Mouse (Mus musculus) embryonic facial prominence, embryonic 10.5 days (tissue): Measurements from ENCODE around the gene Wfikkn1. TPM values are rescaled to one million over a fixed set of nuclear protein-coding genes. Genes with fewer than 3 reads are reported as not detected.

Source experiments
- DNase-seq: peaks from one replicate; pipeline ENCODE4 v3.0.0-alpha.2; 2017; ENCODE audit warnings: low spot score
- H3K27ac ChIP-seq: fragments of 300-500 bp; sonication (generic); replicated peaks from 2 replicates; pipeline ENCODE4 v1.5.1; 2016; ENCODE audit warnings: mild to moderate bottlenecking
- H3K27me3 ChIP-seq: fragments of 300-500 bp; sonication (generic); replicated peaks from 2 replicates; pipeline ENCODE4 v1.6.1; 2016; ENCODE audit warnings: low read depth, mild to moderate bottlenecking; ENCODE audit not compliant: poor library complexity, severe bottlenecking
- H3K36me3 ChIP-seq: fragments of 300-500 bp; sonication (generic); replicated peaks from 2 replicates; pipeline ENCODE4 v1.6.1; 2016; ENCODE audit warnings: mild to moderate bottlenecking, moderate library complexity
- H3K4me1 ChIP-seq: fragments of 300-500 bp; sonication (generic); 2 replicates; pipeline ENCODE4 v1.6.1; 2016
- H3K4me3 ChIP-seq: fragments of 300-500 bp; sonication (generic); 2 replicates; pipeline ENCODE4 v1.5.1; 2016; ENCODE audit warnings: mild to moderate bottlenecking, moderate library complexity
- H3K9me3 ChIP-seq: fragments of 300-500 bp; sonication (generic); 2 replicates; pipeline ENCODE4 v1.6.1; 2016; ENCODE audit warnings: mild to moderate bottlenecking
- WGBS: fragments of 180-500 bp; shearing (Covaris S2); methylation state at CpG from one replicate; pipeline ENCODE4 v1.1.7; 2016; 5-methylcytosine and 5-hydroxymethylcytosine counted together
- polyA plus RNA-seq: library from polyadenylated mRNA; unstranded; fragments of >200 nt; fragmentation: Nextera tagmentation; extraction: Ambion mirVana; gene quantifications from 2 replicates; pipeline ENCODE4 v1.2.1, GENCODE M21; 2016

Wfikkn1 gene
- polyA plus RNA-seq, 1 experiment from 2014 or later = 7.8 TPM

DNA sequence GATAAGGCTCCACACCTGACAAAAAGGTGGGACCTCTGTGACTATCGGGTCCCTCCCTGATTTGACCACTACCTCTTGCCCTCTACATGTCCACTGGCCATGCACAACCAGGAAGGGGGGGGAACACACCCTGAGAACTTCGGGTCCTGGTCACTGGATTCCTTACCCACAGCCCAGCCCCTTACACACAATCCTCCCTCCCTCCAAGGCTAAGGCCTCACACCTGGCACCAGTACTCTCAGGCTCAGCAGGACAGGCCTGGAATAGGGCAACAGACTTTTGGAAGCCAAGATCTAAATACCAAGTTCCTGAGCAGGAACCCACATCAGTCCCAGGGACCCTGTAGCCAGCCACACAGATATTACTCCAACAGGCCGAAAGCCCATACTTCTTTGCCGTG lies 41.8 kb downstream of the Wfikkn1 start:
- 85% methylated on average over 4 of the region's 4 CpGs for WGBS
- Histone ChIP-seq H3K27me3 (no peaks in the 10 kb centered on the region), H3K27ac (no peak overlapping the region), H3K9me3 (no peaks in the 10 kb centered on the region), H3K4me3 (no peak overlapping the region), H3K4me1 (peaks cover 57% of the 10 kb centered on the region), H3K36me3 (peaks cover 84% of the 10 kb centered on the region)
- DNase-seq = no peak

GRCm38 (mm10) chr17:25837533-25837932 lies 43.1 kb downstream of the Wfikkn1 start:
- 61% methylated on average over 3 of the region's 3 CpGs for WGBS
- Histone ChIP-seq H3K4me1 (peaks cover 52% of the 10 kb centered on the region), H3K36me3 (peaks cover 75% of the 10 kb centered on the region), H3K27ac (peak overlapping the region; percentile 80; the same call in 1 of the 2 replicates), H3K27me3 (no peaks in the 10 kb centered on the region), H3K9me3 (no peaks in the 10 kb centered on the region), H3K4me3 (peak overlapping the region; percentile 59)
- DNase-seq = peak; percentile 23

- peak; percentile 77 for DNase-seq
- H3K36me3 ChIP-seq = peaks cover 70% of the 10 kb centered on the region
Measured at GRCm38 (mm10) chr17:25837076-25837410, 43.6 kb downstream of the Wfikkn1 start, which contains the start of gene Rhbdl1. Gene Rhbdl1, minus strand, starts transcription at chr17:25837295.

GRCm38 (mm10) chr17:25836397-25837075 lies 44.1 kb downstream of the Wfikkn1 start:
- no peaks in the 10 kb centered on the region for H3K9me3 ChIP-seq
- no peaks in the 10 kb centered on the region for H3K27me3 ChIP-seq
- WGBS = 22% methylated on average over 23 of the region's 23 CpGs
- peak overlapping the region; percentile 80 for H3K27ac ChIP-seq
- peak overlapping the region; percentile 59 for H3K4me3 ChIP-seq
- peaks cover 57% of the 10 kb centered on the region for H3K4me1 ChIP-seq
- DNase-seq = peak; percentile 20
- peaks cover 70% of the 10 kb centered on the region for H3K36me3 ChIP-seq

More at GRCm38 (mm10) chr17:25837076-25837410, 43.6 kb downstream of the Wfikkn1 start, which contains the start of gene Rhbdl1:
- Histone ChIP-seq H3K4me1 (peaks cover 52% of the 10 kb centered on the region), H3K4me3 (peak within 1 kb of the TSS; percentile 59), H3K27ac (peak within 1 kb of the TSS; percentile 80), H3K9me3 (no peaks in the 10 kb centered on the region), H3K27me3 (no peaks in the 10 kb centered on the region)
- 3% methylated on average over 29 of the region's 29 CpGs for WGBS

- H3K4me1 ChIP-seq = peaks cover 64% of the 10 kb centered on the region
- H3K27ac ChIP-seq = no peak overlapping the region
- 92% methylated on average over 16 of the region's 16 CpGs for WGBS
- H3K36me3 ChIP-seq = peaks cover 70% of the 10 kb centered on the region
- H3K27me3 ChIP-seq = no peaks in the 10 kb centered on the region
- H3K9me3 ChIP-seq = no peaks in the 10 kb centered on the region
- peak overlapping the region; percentile 59; the same call in 1 of the 2 replicates for H3K4me3 ChIP-seq
- DNase-seq = no peak
Measured at GRCm38 (mm10) chr17:25835816-25836215, 44.8 kb downstream of the Wfikkn1 start.

- Histone ChIP-seq H3K27ac (no peak overlapping the region), H3K9me3 (no peaks in the 10 kb centered on the region), H3K4me3 (peak overlapping the region; percentile 81), H3K4me1 (peaks cover 69% of the 10 kb centered on the region), H3K27me3 (no peaks in the 10 kb centered on the region), H3K36me3 (peaks cover 70% of the 10 kb centered on the region)
- WGBS = 96% methylated on average over 7 of the region's 7 CpGs
- DNase-seq = no peak
Measured at GRCm38 (mm10) chr17:25835301-25835700, 45.4 kb downstream of the Wfikkn1 start.

DNA sequence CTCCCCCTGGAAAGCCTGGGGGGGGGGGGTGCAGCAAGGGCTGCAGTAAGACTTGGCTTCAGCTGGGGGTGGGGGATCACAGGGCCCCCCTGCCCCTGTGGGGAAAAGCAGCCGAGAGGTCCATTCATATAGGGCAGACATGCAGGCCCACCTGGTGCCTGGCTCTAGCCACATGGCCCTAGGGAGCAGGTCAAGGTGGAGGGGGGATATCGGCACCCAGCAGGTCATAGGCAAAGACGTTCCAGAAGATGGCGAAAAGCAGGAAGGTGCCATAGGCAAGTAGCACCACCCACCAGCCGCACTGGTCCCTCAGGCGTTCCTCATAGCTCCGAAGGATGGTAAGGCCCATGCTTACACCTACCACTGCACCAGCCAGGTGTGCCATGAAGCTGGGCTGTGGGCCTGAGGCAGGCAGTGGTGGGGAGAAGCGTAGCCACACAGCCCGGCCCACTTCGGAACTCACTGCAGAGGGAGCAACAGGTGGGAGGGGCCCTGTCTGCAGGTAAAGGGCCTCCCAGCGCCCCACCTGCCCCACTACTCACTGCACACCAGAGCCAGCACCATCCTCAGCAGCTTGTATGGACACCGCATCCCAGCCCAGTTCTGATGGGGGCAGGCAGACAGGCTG lies 45.9 kb downstream of the Wfikkn1 start:
- Histone ChIP-seq H3K9me3 (no peaks in the 10 kb centered on the region), H3K36me3 (peaks cover 70% of the 10 kb centered on the region), H3K27ac (peak overlapping the region; percentile 95), H3K27me3 (no peaks in the 10 kb centered on the region), H3K4me3 (peak overlapping the region; percentile 81), H3K4me1 (peaks cover 75% of the 10 kb centered on the region)
- no peak for DNase-seq
- 86% methylated on average over 12 of the region's 12 CpGs for WGBS

DNA sequence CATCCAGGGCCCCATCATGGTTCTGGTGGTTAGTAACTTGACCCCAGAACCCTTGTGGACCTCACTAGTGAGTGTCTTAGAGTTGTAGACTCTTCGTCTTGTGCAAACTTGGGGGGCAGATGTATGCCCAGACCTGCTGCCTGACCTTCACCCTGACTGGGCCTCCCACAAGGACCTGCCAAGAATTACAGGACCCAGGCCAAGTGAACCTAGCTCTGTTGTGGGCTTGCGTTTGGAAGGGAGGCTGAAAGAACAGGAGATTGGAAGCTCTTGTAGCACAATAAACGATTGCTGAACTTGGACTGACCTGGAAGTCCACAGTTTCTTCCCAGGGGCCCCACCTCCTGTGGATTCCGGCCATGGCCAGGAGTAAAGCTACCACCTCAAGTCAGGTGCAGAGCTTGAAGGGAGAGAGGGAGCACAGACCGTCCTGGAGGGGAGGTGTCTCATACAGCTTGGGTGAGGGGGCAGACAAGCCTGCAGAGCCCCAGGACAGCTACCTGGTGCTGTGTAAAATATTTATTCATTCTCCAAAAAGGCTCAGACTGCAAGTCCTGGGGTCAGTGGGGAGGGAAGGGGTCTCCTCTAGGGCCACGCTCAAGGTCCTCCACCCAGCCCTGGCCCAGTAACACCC lies 46.6 kb downstream of the Wfikkn1 start:
- H3K4me1 ChIP-seq = peaks cover 81% of the 10 kb centered on the region
- peaks cover 67% of the 10 kb centered on the region for H3K36me3 ChIP-seq
- no peak for DNase-seq
- WGBS = 55% methylated on average over 6 of the region's 6 CpGs
- peak overlapping the region; percentile 81 for H3K4me3 ChIP-seq
- H3K27me3 ChIP-seq = no peaks in the 10 kb centered on the region
- no peaks in the 10 kb centered on the region for H3K9me3 ChIP-seq
- peak overlapping the region; percentile 95 for H3K27ac ChIP-seq

- Histone ChIP-seq H3K4me1 (peaks cover 85% of the 10 kb centered on the region), H3K27me3 (no peaks in the 10 kb centered on the region), H3K36me3 (peaks cover 60% of the 10 kb centered on the region), H3K9me3 (no peaks in the 10 kb centered on the region), H3K4me3 (peak within 1 kb of the TSS; percentile 81), H3K27ac (peak within 1 kb of the TSS; percentile 95)
- DNase-seq = peak; percentile 90
- under 1% methylated on average over 24 of the region's 24 CpGs for WGBS
Measured at GRCm38 (mm10) chr17:25833291-25833663, 47.4 kb downstream of the Wfikkn1 start, which contains the start of gene Stub1. Gene Stub1, minus strand, starts transcription at chr17:25833404.

- Histone ChIP-seq H3K27ac (peak overlapping the region; percentile 95), H3K4me3 (peak overlapping the region; percentile 81), H3K4me1 (peaks cover 85% of the 10 kb centered on the region), H3K36me3 (peaks cover 60% of the 10 kb centered on the region), H3K9me3 (no peaks in the 10 kb centered on the region), H3K27me3 (no peaks in the 10 kb centered on the region)
- peak; percentile 99 for DNase-seq
- under 1% methylated on average over 77 of the region's 77 CpGs for WGBS
Measured at GRCm38 (mm10) chr17:25832436-25833290, 48.0 kb downstream of the Wfikkn1 start.

GRCm38 (mm10) chr17:25831451-25832281 lies 49.0 kb downstream of the Wfikkn1 start:
- DNase-seq = peak; percentile 26
- no peaks in the 10 kb centered on the region for H3K27me3 ChIP-seq
- H3K36me3 ChIP-seq = peaks cover 63% of the 10 kb centered on the region
- H3K27ac ChIP-seq = peak overlapping the region; percentile 95
- no peaks in the 10 kb centered on the region for H3K9me3 ChIP-seq
- 67% methylated on average over 21 of the region's 21 CpGs for WGBS
- peaks cover 85% of the 10 kb centered on the region for H3K4me1 ChIP-seq
- H3K4me3 ChIP-seq = peak overlapping the region; percentile 81
